Mouse (Mus musculus) olfactory bulb, adult 2 months (tissue): ENCODE data around the gene Cntnap2.

Source experiments
- CTCF ChIP-seq: fragments of 200-500 bp; IDR thresholded peaks from 2 replicates; pipeline ENCODE4 v1.5.1; 2012; ENCODE audit warnings: low read depth, mild to moderate bottlenecking, low read length, moderate library complexity; ENCODE audit not compliant: insufficient read depth
- POLR2A ChIP-seq: fragments of 200-500 bp; IDR thresholded peaks from 2 replicates; pipeline ENCODE4 v1.6.1; 2012; ENCODE audit warnings: mild to moderate bottlenecking, low read depth, low read length, moderate library complexity; ENCODE audit not compliant: insufficient read depth

DNA sequence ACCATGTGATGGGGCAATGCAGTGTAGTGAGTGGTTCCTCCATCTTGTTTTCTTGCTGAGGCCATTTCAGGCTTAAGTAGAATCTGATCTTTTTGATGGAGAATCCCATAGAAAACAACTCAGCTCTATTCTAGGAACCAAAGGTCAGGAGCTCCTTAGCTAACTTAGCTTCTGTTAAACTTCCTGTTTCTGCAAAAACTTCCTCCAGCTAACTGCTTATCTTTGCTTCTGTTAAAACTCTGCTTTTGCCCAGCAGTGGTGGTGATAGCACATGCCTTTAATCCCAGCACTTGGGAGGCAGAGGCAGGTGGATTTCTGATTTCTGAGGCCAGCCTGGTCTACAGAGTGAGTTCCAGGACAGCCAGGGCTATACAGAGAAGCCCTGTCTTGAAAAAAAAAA lies 2258.1 kb downstream of the Cntnap2 start:
- TF ChIP-seq POLR2A = no peak
- TF ChIP-seq CTCF = no peak
